Mouse (Mus musculus) mature B cell (primary cell): ENCODE results near the gene Hprt.
"Not testable (repeated sequence)": the region's sequence is repeated elsewhere in the genome, so short reads cannot be mapped to it uniquely, and the experiment has no call there.

ENCODE experiments used
- in situ Hi-C: fragments of 300-500 bp; cut with MboI; formaldehyde crosslinking; loops from 2 replicates; pipeline ENCODE4 v1.14.3; 2019

Gene Hprt

GRCm38 (mm10) chrX:52987905-52988783, at the start of gene Hprt:
Hprt (plus strand) TSS chrX:52988137.
- in situ Hi-C loops: no loop called here

- in situ Hi-C loops: loop anchor here (25.0 kb wide), 1 partner anchor 158 kb away; the partner anchor contains the start of gene Ccdc160
These were observed 42.4 kb upstream of the Hprt start for GRCm38 (mm10) chrX:52945509-52945908.

GRCm38 (mm10) chrX:52949713-52950112, 38.2 kb upstream of the Hprt start:
- in situ Hi-C loops: loop anchor here (25.0 kb wide), 1 partner anchor 162 kb away; the partner anchor contains the start of gene Ccdc160

- in situ Hi-C loops: no loop called here
These were observed 31.0 kb upstream of the Hprt start for GRCm38 (mm10) chrX:52956942-52957341.

GRCm38 (mm10) chrX:52961559-52962110, 26.3 kb upstream of the Hprt start:
- in situ Hi-C loops: no loop called here

- in situ Hi-C loops: no loop called here
These were observed 22.8 kb upstream of the Hprt start for GRCm38 (mm10) chrX:52965149-52965548.

GRCm38 (mm10) chrX:52971211-52972006, 16.5 kb upstream of the Hprt start:
- in situ Hi-C loops: no loop called here

- in situ Hi-C loops: no loop called here
These were observed 15.8 kb upstream of the Hprt start for GRCm38 (mm10) chrX:52972129-52972528.

GRCm38 (mm10) chrX:52972680-52973079, 15.3 kb upstream of the Hprt start:
- in situ Hi-C loops: no loop called here

- in situ Hi-C loops: no loop called here
These were observed 9.4 kb upstream of the Hprt start for GRCm38 (mm10) chrX:52978576-52978975.

GRCm38 (mm10) chrX:52981378-52981777, 6.6 kb upstream of the Hprt start:
- in situ Hi-C loops: no loop called here

GRCm38 (mm10) chrX:52994726-52995125, 6.8 kb downstream of the Hprt start:
- in situ Hi-C loops: not testable (repeated sequence)

GRCm38 (mm10) chrX:53004887-53005286, 16.9 kb downstream of the Hprt start:
- in situ Hi-C loops: loop anchor here (25.0 kb wide), 1 partner anchor 257 kb away; the partner anchor contains the start of genes Fam122b and Fam122c

- in situ Hi-C loops: loop anchor here (25.0 kb wide), 1 partner anchor 256 kb away; the partner anchor contains the start of genes Fam122b and Fam122c
These were observed 18.1 kb downstream of the Hprt start for GRCm38 (mm10) chrX:53006062-53006461.

GRCm38 (mm10) chrX:53015549-53015948, 27.6 kb downstream of the Hprt start:
- in situ Hi-C loops: loop anchor here (25.0 kb wide), 1 partner anchor 247 kb away; the partner anchor contains the start of genes Fam122b and Fam122c

- in situ Hi-C loops: loop anchor here (25.0 kb wide), 1 partner anchor 239 kb away; the partner anchor contains the start of genes Fam122b and Fam122c
These were observed 35.1 kb downstream of the Hprt start for GRCm38 (mm10) chrX:53023021-53023420.

- in situ Hi-C loops: loop anchor here (25.0 kb wide), 1 partner anchor 238 kb away; the partner anchor contains the start of genes Fam122b and Fam122c
These were observed 36.3 kb downstream of the Hprt start for GRCm38 (mm10) chrX:53024268-53024667.

- in situ Hi-C loops: no loop called here
These were observed 37.7 kb downstream of the Hprt start for GRCm38 (mm10) chrX:53025471-53026223.

GRCm38 (mm10) chrX:53029559-53029958, 41.6 kb downstream of the Hprt start:
- in situ Hi-C loops: no loop called here

- in situ Hi-C loops: no loop called here
These were observed 50.3 kb downstream of the Hprt start for GRCm38 (mm10) chrX:53038194-53038593.

GRCm38 (mm10) chrX:53039651-53040050, 51.7 kb downstream of the Hprt start:
- in situ Hi-C loops: no loop called here
